Comparison of ENCODE assay signal across 10 mouse cellular contexts in genomic region chr7:27357595-27357978, GRCm38 (mm10). TPM values are rescaled to one million over a fixed set of nuclear protein-coding genes. Genes with fewer than 3 reads are reported as not detected.
DNase-seq lines count a peak whose midpoint lies in the region; ATAC-seq and TF ChIP-seq lines count a peak whose summit lies in the region.
"Had no signal": no experiment of that assay in that cellular context is flagged by ENCODE, and none has a peak within 500 bp of the region (broad histone marks: within the 10 kb centered on the region; RNA-seq: fewer than 3 reads in every experiment).

No protein-coding gene starts in this region.

- intact Hi-C loops in heart, postnatal 10 days (cut with DNase I): no loop called here

- H3K9ac ChIP-seq in heart, embryonic 13.5 days: peak overlapping the region; percentile 80; the same call in 1 of the 2 replicates
- H3K9ac ChIP-seq in intestine, embryonic 15.5 days: no peak overlapping the region
- H3K9ac ChIP-seq in stomach, embryonic 15.5 days: no peak overlapping the region
- H3K9ac ChIP-seq: hindbrain, embryonic 15.5 days had no signal

- H3K4me3 ChIP-seq in heart, embryonic 13.5 days: peak overlapping the region; percentile 78
- H3K4me3 ChIP-seq in spleen, adult 2 months (ENCODE audit: extremely low read depth, insufficient read depth, insufficient read length): peak overlapping the region; percentile 90; the same call in 1 of the 2 replicates
- 0 out of 2 replicates have a peak overlapping the region, but pooled peaks have one; percentile 74 for H3K4me3 ChIP-seq in intestine, embryonic 15.5 days (replicated peaks)
- peak overlapping the region; percentile 65 for H3K4me3 ChIP-seq in stomach, embryonic 15.5 days (replicated peaks)

- H3K4me2 ChIP-seq in heart, embryonic 13.5 days: peak overlapping the region; percentile 90
- peak overlapping the region; percentile 82 for H3K4me2 ChIP-seq in intestine, embryonic 15.5 days (replicated peaks)
- H3K4me2 ChIP-seq in stomach, embryonic 15.5 days: peak overlapping the region; percentile 78

- H3K27ac ChIP-seq in heart, embryonic 13.5 days (replicated peaks): peak overlapping the region; percentile 86
- H3K27ac ChIP-seq in spleen, adult 2 months (ENCODE audit: insufficient read depth, low read length): peak overlapping the region; percentile 89
- peak overlapping the region; percentile 85 for H3K27ac ChIP-seq in intestine, embryonic 15.5 days
- H3K27ac ChIP-seq in stomach, embryonic 15.5 days: peak overlapping the region; percentile 92

- TF ChIP-seq POLR2A in spleen, adult 2 months (IDR thresholded peaks at IDR 0.05; ENCODE audit: low read depth, low read length): no peak

- no peak for TF ChIP-seq CTCF in spleen, adult 2 months (IDR thresholded peaks at IDR 0.05; ENCODE audit: extremely low read depth, insufficient read depth, insufficient read length, insufficient replicate concordance)

- H3K9me3 ChIP-seq in heart, embryonic 13.5 days: no peaks in the 10 kb centered on the region
- no peaks in the 10 kb centered on the region for H3K9me3 ChIP-seq in intestine, embryonic 15.5 days
- no peaks in the 10 kb centered on the region for H3K9me3 ChIP-seq in stomach, embryonic 15.5 days
- H3K9me3 ChIP-seq: hindbrain, embryonic 15.5 days had no signal

- WGBS in heart, embryonic 13.5 days: 18% methylated on average over 3 of the region's 3 CpGs
- WGBS in spleen, adult 2 months: 0% methylated on average over 3 of the region's 3 CpGs
- 22% methylated on average over 3 of the region's 3 CpGs for WGBS in intestine, embryonic 15.5 days
- WGBS in stomach, embryonic 15.5 days: 17% methylated on average over 3 of the region's 3 CpGs

- no peak for DNase-seq in heart, postnatal 10 days
- peak in 1 of 2 experiments; percentile 67 for DNase-seq in spleen, adult 2 months (ENCODE audit: low read depth in 1 of 2, low spot score in 2 of 2)
- DNase-seq in spleen, postnatal 4 days (ENCODE audit: low spot score in 2 of 2): no peak
- no peak for DNase-seq in T-cell, adult 2 months (ENCODE audit: low spot score)
- DNase-seq in spleen, postnatal 14 days (ENCODE audit: low spot score in 2 of 2): no peak
- DNase-seq: thymus, postnatal 36 days had no signal

- peaks cover 38% of the 10 kb centered on the region for H3K4me1 ChIP-seq in heart, embryonic 13.5 days
- H3K4me1 ChIP-seq in spleen, adult 2 months (ENCODE audit: control insufficient read depth, insufficient read depth, insufficient read length): peaks cover 12% of the 10 kb centered on the region
- peaks cover 18% of the 10 kb centered on the region for H3K4me1 ChIP-seq in intestine, embryonic 15.5 days (replicated peaks)
- peaks cover 29% of the 10 kb centered on the region for H3K4me1 ChIP-seq in stomach, embryonic 15.5 days

- peaks cover 9% of the 10 kb centered on the region for H3K36me3 ChIP-seq in heart, embryonic 13.5 days
- no peaks in the 10 kb centered on the region for H3K36me3 ChIP-seq in spleen, adult 2 months (ENCODE audit: control insufficient read depth, insufficient read depth, low read length)
- H3K36me3 ChIP-seq in intestine, embryonic 15.5 days: no peaks in the 10 kb centered on the region
- H3K36me3 ChIP-seq in stomach, embryonic 15.5 days: no peaks in the 10 kb centered on the region
- H3K36me3 ChIP-seq: hindbrain, embryonic 15.5 days had no signal

- no peak for ATAC-seq in heart, embryonic 13.5 days (ENCODE audit: extremely low read depth, insufficient number of reproducible peaks, low FRiP score, low TSS enrichment)
- ATAC-seq in intestine, embryonic 15.5 days: no peak
- no peak for ATAC-seq in stomach, embryonic 15.5 days (ENCODE audit: insufficient read depth, low FRiP score, low read depth)

- peaks cover 7% of the 10 kb centered on the region for H3K27me3 ChIP-seq in heart, embryonic 13.5 days (replicated peaks)
- no peaks in the 10 kb centered on the region for H3K27me3 ChIP-seq in spleen, adult 2 months (ENCODE audit: control insufficient read depth, insufficient read depth, low read length)
- H3K27me3 ChIP-seq in intestine, embryonic 15.5 days (replicated peaks): 0 out of 2 replicates have a peak, but pooled peaks cover 3% of the 10 kb centered on the region
- peaks cover 4% of the 10 kb centered on the region; the same call in 1 of the 2 replicates for H3K27me3 ChIP-seq in stomach, embryonic 15.5 days (replicated peaks)

RNA-seq across cellular contexts. Expression of gene Gm20479, which starts 0.4 kb away (rescaled TPM):
- 0.83 and 0.90 TPM in 2 replicates for polyA plus RNA-seq in heart, embryonic 13.5 days (2015; fragmentation: Nextera tagmentation; extraction: Ambion mirVana)
- under 1 TPM in 1 of 2 experiments, not detected in 1; 0.99 TPM for total RNA-seq in heart, postnatal 10 days (2021)
- 0.47 and 0.54 TPM in 2 replicates for polyA plus RNA-seq in spleen, adult 2 months (2012; rRNA removed)
- 1.8 TPM in 1 of 2 replicates, not detected in the other for polyA plus RNA-seq in intestine, embryonic 15.5 days (2015; fragmentation: Nextera tagmentation; extraction: Ambion mirVana)
- 0.62 and 1.7 TPM in 2 replicates for polyA plus RNA-seq in stomach, embryonic 15.5 days (2015; fragmentation: Nextera tagmentation; extraction: Ambion mirVana)
- polyA plus RNA-seq: hindbrain, embryonic 15.5 days had no signal

RNA-seq across cellular contexts. Expression of gene Shkbp1, which starts 1.8 kb away (rescaled TPM):
- 28.8 and 32.2 TPM in 2 replicates for polyA plus RNA-seq in heart, embryonic 13.5 days (2015; fragmentation: Nextera tagmentation; extraction: Ambion mirVana)
- total RNA-seq in heart, postnatal 10 days (2021): 10 to 100 TPM; 13.8 to 17.5 TPM
- 130 and 166 TPM in 2 replicates for polyA plus RNA-seq in spleen, adult 2 months (2012; rRNA removed)
- polyA plus RNA-seq in intestine, embryonic 15.5 days (2015; fragmentation: Nextera tagmentation; extraction: Ambion mirVana): 35.0 and 35.5 TPM in 2 replicates
- polyA plus RNA-seq in stomach, embryonic 15.5 days (2015; fragmentation: Nextera tagmentation; extraction: Ambion mirVana): 38.8 and 43.7 TPM in 2 replicates

RNA-seq across cellular contexts. Expression of gene Ltbp4, which starts 20.1 kb away (rescaled TPM):
- polyA plus RNA-seq in heart, embryonic 13.5 days (2015; fragmentation: Nextera tagmentation; extraction: Ambion mirVana): 51.3 and 53.3 TPM in 2 replicates
- 100 to 1,000 TPM; 387 to 393 TPM for total RNA-seq in heart, postnatal 10 days (2021)
- 157 and 164 TPM in 2 replicates for polyA plus RNA-seq in spleen, adult 2 months (2012; rRNA removed)
- 75.9 and 92.8 TPM in 2 replicates for polyA plus RNA-seq in intestine, embryonic 15.5 days (2015; fragmentation: Nextera tagmentation; extraction: Ambion mirVana)
- polyA plus RNA-seq in stomach, embryonic 15.5 days (2015; fragmentation: Nextera tagmentation; extraction: Ambion mirVana): 154 and 161 TPM in 2 replicates
